Mouse (Mus musculus): Measurements from ENCODE around the gene Noct. TPM values are rescaled to one million over a fixed set of nuclear protein-coding genes. Genes with fewer than 3 reads are reported as not detected.
"Not testable (repeated sequence)": the region's sequence is repeated elsewhere in the genome, so short reads cannot be mapped to it uniquely, and the experiment has no call there.

The Noct gene
- total RNA-seq, 2 experiments from 2014 or later = 24.1 to 37.6 TPM

DNA sequence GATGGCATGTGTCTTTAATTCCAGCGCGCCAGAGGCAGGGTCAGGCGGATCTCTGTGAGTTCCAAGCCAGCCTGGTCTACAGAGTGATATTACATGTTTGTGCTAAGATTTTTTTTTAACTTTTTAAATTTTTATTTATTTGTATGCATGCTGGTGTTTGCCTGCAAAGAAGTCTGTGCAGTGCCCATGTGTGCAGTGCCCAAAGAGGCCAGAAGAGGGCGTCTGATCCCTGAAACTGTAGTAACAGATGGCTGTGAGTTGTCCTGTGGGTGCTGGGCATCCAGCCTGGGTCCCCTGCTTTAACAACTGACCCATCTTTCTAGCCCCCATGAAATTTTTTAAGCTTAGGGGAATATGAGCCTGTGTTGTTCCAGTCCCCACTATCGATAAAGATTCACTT is 19.8 kb upstream of the Noct start:
- intact Hi-C loops (cut with DNase I) = no loop called here
- DNase-seq = no peak

DNA sequence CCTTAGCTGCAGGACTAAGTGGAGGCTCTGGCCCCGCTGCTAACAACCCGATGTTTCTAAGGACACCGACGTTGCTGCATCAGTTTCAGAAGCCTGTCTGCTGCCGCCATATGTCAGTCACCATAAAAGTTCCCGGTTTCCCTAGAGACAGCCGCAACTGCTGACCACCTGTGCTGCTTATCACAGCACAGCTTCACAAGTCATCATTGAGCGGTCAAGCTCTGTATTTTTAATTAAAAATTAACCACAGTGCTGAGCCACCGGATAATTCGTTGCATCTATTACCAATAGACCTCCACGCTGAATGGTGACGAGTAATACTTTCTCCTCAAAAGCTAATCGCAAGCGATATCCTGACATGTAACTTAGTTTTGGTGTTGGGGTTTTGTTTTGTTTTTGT is 19.4 kb upstream of the Noct start:
- no peak for DNase-seq
- intact Hi-C loops (cut with DNase I) = no loop called here

DNA sequence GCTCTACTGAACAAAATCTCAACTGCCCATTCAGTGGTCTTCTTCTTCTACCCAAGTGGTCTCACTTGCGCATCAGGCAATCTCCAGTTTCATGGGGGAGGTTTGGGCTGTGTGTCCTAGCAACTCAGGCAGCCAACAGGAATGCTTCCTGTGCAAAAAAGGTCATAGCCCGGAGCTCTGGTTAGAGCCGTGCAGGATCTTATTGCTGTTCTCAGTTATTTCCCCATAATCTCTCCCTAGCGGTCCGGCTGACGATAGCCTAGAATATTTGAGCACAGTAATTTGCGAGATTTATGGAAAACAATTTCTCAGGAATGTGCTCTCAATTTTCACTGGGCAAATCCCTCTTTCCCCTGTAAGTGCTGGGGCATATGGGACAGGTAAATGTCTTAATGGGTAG is 17.7 kb upstream of the Noct start:
- intact Hi-C loops (cut with DNase I) = no loop called here
- no peak for DNase-seq

- no peak for DNase-seq
- intact Hi-C loops (cut with DNase I) = no loop called here
These were observed 15.6 kb upstream of the Noct start for GRCm38 (mm10) chr3:51208633-51209032.

DNA sequence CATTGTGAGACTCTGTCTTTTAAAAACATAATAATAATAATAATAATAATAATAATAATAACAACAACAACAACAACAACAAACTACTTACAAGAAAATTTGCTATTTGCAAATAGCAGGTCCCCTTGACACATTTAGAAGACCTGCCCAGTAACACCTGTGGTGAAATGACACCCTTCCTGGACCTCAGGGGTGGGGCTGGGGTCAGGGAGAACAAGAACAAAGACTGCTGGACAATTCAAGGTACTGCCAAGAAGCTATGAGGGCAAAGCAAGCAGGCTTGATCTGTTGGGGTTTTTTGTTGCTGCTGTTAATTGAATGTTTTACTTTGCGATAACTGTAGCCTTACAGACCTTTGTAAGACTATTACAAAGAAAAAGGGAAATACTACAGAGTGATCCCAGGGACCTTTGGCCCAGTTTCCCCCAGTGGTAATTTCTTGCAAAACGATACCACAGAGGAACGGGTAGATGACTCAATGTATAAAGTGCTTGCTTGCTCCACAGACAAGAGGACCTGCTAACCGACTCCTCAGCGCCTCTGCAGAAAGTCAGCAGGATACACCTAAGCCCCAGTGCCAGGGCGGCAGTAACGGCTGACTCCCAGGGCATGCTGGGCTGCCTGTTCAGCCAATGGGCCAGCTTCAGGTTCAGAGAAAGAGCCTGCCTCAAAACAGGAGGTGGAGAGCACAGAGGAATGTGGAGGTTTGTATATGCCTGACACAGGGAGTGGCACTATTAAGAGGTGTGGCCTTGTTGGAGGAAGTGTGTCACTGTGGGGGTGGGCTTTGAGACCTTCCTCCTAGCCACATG is 14.5 kb upstream of the Noct start:
- intact Hi-C loops (cut with DNase I) = no loop called here
- no peak for DNase-seq

DNA sequence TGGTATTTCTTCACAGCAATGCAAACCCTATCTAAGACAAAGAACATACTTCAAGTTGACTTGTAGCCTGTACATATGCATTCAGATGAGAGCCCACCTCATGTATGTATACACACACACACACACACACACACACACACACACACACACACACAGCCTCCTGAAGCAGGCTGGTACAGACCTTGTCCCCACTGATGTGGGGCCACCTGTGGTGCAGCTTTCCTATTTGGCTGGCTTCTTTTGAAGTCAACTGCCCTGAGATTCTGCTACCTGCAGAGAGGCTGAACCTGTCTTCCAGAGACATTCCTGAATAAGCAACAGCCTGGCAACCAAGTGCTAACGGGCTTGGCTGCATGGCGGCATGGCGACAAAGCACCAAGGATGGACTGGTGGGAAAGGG is 13.8 kb upstream of the Noct start:
- intact Hi-C loops (cut with DNase I) = no loop called here
- no peak for DNase-seq

- intact Hi-C loops (cut with DNase I) = no loop called here
- DNase-seq = no peak
These were observed 11.1 kb upstream of the Noct start for GRCm38 (mm10) chr3:51213111-51213510.

- intact Hi-C loops (cut with DNase I) = no loop called here
These were observed 8.6 kb upstream of the Noct start for GRCm38 (mm10) chr3:51215681-51216080.

GRCm38 (mm10) chr3:51216351-51216750 is 7.9 kb upstream of the Noct start:
- intact Hi-C loops (cut with DNase I) = not testable (repeated sequence)

More at GRCm38 (mm10) chr3:51215681-51216080, 8.6 kb upstream of the Noct start:
- DNase-seq = no peak

DNA sequence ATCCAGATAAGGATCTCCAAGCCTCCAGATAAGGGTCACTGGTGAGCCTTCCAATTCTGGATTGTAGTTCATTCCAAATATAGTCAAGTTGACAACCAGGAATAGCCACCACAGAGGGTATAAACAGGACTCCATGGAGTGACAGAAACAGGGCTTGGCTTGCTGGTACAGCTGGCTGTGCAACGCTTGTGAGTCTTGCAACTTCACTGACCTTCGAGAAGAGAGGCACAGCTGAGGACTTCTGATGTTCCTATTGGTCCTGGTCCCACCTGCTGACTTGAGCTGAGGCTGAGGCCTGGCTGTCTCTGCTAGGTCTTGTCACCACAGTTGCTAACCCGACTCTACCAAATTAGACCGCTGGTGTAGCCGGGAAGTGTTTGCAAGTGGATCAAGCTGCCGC is 5.9 kb upstream of the Noct start:
- DNase-seq; intact Hi-C loops (cut with DNase I): not testable (repeated sequence)

More at GRCm38 (mm10) chr3:51216351-51216750, 7.9 kb upstream of the Noct start:
- not testable (repeated sequence) for DNase-seq

GRCm38 (mm10) chr3:51219213-51219612 is 5.0 kb upstream of the Noct start:
- intact Hi-C loops (cut with DNase I) = no loop called here
- DNase-seq = no peak

- intact Hi-C loops (cut with DNase I) = no loop called here
These were observed 3.4 kb upstream of the Noct start for GRCm38 (mm10) chr3:51220846-51221245.

GRCm38 (mm10) chr3:51221847-51222246 is 2.4 kb upstream of the Noct start:
- intact Hi-C loops (cut with DNase I) = no loop called here
- DNase-seq = no peak

More at GRCm38 (mm10) chr3:51220846-51221245, 3.4 kb upstream of the Noct start:
- no peak for DNase-seq

- intact Hi-C loops (cut with DNase I) = no loop called here
- DNase-seq = no peak
These were observed 1.9 kb upstream of the Noct start for GRCm38 (mm10) chr3:51222302-51222701.

- intact Hi-C loops (cut with DNase I) = no loop called here
- no peak for DNase-seq
These were observed 1.3 kb upstream of the Noct start for GRCm38 (mm10) chr3:51222834-51223460.

DNA sequence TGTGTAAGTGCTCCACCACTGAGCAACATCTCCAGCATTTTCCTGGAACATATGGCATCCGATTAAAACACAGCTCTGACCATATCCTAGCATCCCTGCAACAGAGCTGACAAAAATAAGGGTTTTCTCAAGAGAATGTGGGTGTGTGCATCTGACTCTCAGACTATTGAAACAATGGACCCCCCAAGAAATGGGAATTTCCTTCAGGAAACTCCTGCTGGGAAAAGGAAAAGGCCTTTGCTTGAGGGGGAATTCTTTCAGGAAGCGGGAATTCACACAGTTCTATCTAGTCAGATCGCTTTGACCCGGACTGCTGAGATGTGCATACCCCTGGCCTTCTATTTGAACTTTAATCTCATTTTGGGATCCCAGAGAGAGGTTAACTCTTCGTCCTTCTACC is 691 bp upstream of the Noct start:
- intact Hi-C loops (cut with DNase I) = no loop called here
- no peak for DNase-seq

- intact Hi-C loops (cut with DNase I) = no loop called here
- DNase-seq = no peak
These were observed 1.0 kb downstream of the Noct start for GRCm38 (mm10) chr3:51225226-51225750.

GRCm38 (mm10) chr3:51225979-51226378 is 1.7 kb downstream of the Noct start:
- intact Hi-C loops (cut with DNase I) = no loop called here
- DNase-seq = no peak

DNA sequence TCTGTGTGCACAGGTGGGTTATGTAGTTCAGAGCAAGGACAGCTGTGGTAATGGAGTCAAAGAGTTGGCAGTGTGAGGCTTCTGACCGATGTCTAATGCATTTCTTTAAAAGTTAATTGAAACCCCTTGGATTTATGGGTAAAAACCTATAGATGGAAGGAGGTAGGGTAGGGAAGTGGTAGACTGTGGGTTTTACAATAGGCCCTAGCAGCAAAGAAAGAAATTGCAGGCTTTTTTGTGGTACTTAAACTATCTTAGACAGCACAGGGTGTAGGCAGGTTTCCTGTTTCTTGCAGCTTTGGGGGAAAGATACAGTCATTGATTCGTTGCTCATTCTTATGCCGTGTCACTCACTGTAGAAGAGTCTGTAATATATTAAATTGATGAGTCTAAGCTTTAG is 2.4 kb downstream of the Noct start:
- DNase-seq = no peak
- intact Hi-C loops (cut with DNase I) = no loop called here

DNA sequence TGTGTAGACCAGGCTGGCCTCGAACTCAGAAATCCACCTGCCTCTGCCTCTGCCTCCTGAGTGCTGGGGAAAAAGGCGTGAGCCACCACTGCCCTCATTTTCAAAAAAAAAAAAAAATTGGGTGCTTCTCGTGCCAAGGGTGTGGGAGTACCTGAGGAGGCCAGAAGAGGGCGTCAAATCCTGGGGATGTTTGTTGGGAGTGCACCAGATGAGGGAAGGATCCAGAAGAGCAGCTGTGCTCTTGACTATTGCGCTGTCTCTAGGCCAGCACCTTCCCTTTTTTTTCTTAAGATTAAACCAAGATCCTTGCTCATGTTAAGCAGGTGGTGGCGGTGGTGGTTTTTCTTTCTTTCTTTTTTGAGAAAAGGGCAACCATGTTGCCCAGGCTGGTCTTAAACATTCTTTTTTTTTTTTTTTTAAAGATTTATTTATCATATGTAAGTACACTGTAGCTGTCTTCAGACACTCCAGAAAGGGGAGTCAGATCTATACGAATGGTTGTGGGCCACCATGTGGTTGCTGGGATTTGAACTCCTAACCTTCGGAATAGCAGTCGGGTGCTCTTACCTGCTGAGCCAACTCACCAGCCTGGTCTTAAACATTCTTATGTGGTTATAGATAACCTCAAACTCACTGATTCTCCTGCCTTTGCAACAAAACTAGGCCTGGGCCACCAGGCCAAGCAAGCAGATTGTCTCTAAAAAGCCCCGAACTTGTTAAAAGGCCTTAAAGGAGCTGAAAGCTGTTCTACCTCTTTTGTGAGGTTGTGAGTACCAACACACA is 4.0 kb downstream of the Noct start:
- peak; percentile 62 to 63 for DNase-seq
- intact Hi-C loops (cut with DNase I) = no loop called here

DNA sequence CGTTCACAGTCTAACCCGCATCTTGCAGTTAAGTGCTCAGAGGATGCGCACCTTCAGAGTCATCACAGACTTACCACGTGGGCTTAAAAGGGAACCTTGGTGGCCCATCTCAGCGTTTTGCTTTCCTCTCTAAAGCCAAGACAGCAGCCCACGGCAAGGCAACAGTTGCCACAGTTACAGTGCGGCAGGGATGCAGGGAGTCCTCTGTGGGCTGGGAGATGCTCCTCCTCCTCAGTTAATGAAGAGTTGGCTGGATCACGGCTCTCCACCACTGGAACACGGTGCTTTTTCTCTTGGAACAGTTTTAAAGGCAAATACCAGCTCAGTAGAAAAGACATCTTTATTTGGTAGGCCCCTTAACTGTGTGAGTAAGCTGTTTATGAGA is 4.6 kb downstream of the Noct start:
- DNase-seq = no peak
- intact Hi-C loops (cut with DNase I) = no loop called here

Measured in gastrocnemius, postnatal 36 days (tissue).